Mouse (Mus musculus): ENCODE data around the gene Nfkbiz.

The Nfkbiz gene

GRCm38 (mm10) chr16:55809345-55809744, 29.4 kb downstream of the Nfkbiz start:
- in situ Hi-C loops (cut with MboI; ENCODE audit: low sequenced_read_pairs), result no loop called here

DNA sequence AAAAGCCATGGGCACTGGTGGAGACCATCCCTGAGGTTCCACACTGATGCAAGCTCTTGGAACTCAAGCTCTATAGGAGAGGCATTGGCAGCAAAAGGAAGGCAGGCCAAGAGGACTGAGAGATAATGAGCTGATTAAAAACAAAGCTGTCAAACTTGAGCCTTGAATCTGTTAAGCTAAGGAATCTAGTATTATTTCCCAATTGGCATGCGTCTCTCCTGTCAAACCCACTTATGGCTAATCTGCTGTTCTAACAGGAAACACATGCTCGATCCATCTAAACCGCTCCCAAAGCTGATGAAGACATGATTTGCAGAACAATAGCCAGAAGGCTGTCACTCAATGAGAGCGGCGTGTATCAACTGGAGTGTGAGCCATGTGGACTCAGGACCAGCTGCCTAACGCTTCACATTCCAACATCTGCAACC, 31.2 kb downstream of the Nfkbiz start:
- in situ Hi-C loops (cut with MboI; ENCODE audit: low sequenced_read_pairs), result no loop called here

DNA sequence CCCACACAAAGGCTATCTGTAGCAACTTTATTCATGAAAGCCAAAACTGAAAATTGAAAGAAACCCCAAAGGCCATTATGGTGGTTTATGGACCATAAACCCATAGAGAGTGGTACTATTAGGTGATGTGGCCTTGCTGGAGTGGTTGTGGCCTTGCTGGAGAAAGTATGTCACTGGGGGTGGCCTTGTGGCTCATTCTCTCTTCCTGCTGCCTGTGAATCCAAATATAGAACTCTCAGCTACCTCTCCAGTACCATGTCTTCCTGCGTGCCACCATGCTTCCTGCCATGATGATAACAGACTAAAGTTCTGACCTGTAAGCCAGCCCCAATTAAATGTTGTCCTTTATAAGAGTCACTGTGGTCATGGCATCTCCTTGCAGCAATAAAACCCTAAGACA, 33.9 kb downstream of the Nfkbiz start:
- in situ Hi-C loops (cut with MboI; ENCODE audit: low sequenced_read_pairs), result no loop called here

GRCm38 (mm10) chr16:55801629-55802028, 37.1 kb downstream of the Nfkbiz start:
- in situ Hi-C loops (cut with MboI; ENCODE audit: low sequenced_read_pairs), result no loop called here

- in situ Hi-C loops (cut with MboI; ENCODE audit: low sequenced_read_pairs), result no loop called here
Observed at GRCm38 (mm10) chr16:55798845-55799244, 39.9 kb downstream of the Nfkbiz start.

GRCm38 (mm10) chr16:55790326-55790725, 48.4 kb downstream of the Nfkbiz start:
- in situ Hi-C loops (cut with MboI; ENCODE audit: low sequenced_read_pairs), result no loop called here

GRCm38 (mm10) chr16:55789291-55789690, 49.4 kb downstream of the Nfkbiz start:
- in situ Hi-C loops (cut with MboI; ENCODE audit: low sequenced_read_pairs), result no loop called here

DNA sequence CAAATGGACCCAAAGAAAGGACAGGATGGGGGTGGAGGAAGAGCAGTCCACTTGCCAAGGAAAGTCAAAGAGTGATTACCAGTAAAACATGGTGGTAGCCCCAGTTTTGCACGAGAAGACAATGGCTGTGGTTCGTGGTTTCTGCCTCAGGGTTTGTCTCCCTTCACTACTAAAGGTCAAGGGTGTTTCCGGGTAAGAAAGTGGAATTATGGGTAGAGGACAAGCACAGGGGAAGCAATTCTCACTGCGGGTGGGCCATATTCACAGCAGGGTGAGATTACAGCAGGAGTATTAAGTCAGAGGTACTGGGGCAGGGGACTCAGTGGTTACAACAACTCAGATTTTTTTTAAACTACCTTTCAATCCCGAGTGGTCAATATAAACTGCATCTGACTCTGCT, 50.0 kb downstream of the Nfkbiz start:
- in situ Hi-C loops (cut with MboI; ENCODE audit: low sequenced_read_pairs), result no loop called here

DNA sequence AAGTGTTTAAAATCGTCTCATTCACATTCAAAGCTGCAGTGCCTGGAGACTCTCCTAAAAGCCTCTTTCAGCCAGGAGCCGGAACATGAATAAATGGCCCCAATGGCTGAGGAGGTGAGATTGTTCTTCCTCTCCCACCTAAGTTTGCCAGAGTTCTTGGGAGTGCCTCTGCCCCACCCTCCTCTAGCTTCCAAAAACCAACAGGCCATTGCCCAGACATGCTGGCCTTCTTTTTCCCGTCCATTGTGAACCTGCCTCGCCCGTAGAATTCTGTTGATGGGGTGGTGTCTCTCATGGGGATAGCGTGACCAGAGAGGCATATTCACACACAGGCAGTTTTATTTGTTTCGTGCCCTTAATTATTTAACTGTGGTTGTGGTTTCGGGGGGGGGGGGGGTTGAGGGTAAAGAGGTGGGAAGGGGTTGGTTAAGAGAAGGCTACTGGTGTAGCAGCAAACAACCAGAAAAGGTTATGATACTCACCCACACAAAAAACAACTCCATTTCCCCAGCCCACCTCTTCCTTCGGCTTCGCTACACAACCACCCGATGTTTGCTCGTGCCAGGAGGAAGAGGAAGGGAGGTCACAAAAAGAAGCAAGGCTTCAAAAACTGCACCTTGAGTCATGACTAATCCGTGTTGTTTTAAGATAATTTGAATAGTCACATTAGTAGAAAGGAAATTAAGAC, 51.2 kb downstream of the Nfkbiz start:
- in situ Hi-C loops (cut with MboI; ENCODE audit: low sequenced_read_pairs), result no loop called here

DNA sequence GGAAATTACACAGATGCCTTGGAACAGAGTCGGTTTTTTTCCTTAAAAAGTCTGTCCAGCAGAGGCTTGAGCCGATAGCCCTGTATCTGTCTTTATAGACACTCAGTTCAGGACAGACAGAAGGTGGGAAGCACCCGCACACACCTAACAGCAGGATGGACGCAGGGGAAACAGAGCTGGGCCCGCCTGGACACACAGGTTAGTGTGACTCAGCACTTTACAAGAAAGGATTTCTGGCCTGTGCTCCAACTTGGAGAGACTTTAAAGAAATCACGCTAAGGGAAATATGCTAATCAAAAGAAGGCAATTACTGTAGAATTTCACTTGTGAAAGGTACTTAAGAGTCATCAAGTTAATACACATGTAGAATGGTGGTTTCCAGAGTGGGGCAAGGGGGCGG, 54.3 kb downstream of the Nfkbiz start:
- in situ Hi-C loops (cut with MboI; ENCODE audit: low sequenced_read_pairs), result no loop called here

- in situ Hi-C loops (cut with MboI; ENCODE audit: low sequenced_read_pairs), result no loop called here
Observed at GRCm38 (mm10) chr16:55783923-55784322, 54.8 kb downstream of the Nfkbiz start.

- in situ Hi-C loops (cut with MboI; ENCODE audit: low sequenced_read_pairs), result no loop called here
Observed at GRCm38 (mm10) chr16:55782911-55783310, 55.8 kb downstream of the Nfkbiz start.

DNA sequence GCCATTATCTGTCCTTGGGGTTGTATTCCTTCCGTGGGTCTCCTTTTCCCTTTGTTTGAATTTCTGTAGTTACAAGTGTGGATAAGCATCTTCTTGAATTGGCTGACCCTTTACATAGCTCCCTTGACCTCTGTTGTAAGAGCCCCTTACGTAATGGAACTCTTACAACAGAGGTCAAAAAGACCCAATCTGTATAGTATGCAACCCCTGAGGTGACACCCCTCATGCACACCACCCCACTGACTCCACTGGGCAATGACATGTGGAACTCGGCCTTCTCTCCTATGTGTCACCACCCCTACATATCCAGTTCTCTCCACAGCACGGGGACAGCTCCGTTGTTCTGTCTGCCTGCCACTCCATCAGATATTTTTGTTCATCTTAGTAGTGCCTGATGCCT, 56.9 kb downstream of the Nfkbiz start:
- in situ Hi-C loops (cut with MboI; ENCODE audit: low sequenced_read_pairs), result no loop called here

- in situ Hi-C loops (cut with MboI; ENCODE audit: low sequenced_read_pairs), result no loop called here
Observed at GRCm38 (mm10) chr16:55780958-55781558, 57.6 kb downstream of the Nfkbiz start.

DNA sequence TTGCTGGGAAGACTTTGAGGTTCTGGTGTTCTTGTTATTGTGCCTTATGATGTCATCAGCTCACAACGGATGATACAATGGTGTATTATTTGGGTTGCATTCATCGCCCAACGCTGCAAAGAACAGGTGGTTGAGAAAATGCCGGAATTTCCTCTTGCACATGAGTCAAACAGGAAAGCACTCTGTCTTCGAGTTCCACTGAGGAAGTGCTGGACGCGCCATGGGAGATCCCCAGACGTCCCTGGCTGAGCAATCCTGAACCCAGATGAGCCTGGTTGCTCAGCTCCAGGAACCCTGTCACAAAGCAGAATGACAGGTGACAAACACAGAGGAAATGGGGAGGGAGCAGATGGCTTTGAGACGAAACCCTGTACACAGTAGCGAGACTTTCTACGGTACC, 62.4 kb downstream of the Nfkbiz start:
- in situ Hi-C loops (cut with MboI; ENCODE audit: low sequenced_read_pairs), result no loop called here

DNA sequence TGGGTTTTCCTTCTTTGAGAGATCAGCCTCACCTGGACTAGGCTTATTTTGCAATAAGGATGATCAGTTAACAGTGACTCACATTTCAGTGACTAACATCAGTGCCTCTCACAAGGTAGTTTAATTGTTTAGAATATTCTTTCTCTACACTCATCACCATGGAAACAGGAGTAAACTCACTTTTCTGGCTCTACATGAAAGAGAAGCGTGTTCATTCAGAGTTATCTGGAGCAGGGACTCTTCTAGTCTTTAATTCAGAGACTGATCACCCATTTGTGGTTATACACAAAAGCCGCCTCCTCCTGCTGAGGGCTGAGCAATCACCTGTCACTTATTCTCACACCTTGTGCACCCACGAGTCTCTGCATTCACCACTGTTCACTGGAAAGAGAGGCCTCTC, 68.5 kb downstream of the Nfkbiz start:
- in situ Hi-C loops (cut with MboI; ENCODE audit: low sequenced_read_pairs), result no loop called here
